Mouse (Mus musculus) liver, postnatal 0 days (tissue): ENCODE measurements at regions not wholly inside any gene's neighbourhood (a gene's known extent, or its start where the extent isn't known, plus 50 kb on each side); places are given as distances from the start of the nearest gene placed in this dataset.

Experiments
- ATAC-seq: fragments of 200-750 bp; cut with Nextera tagmentation; 2 replicates; pipeline ENCODE4 v1.8.0; 2017; ENCODE audit warnings: mild to moderate bottlenecking, moderate library complexity
- DNase-seq: peaks from one replicate; pipeline ENCODE4 v3.0.0-alpha.2; 2016
- H3K27ac ChIP-seq: fragments of 300-500 bp; sonication (generic); 2 replicates; pipeline ENCODE4 v1.5.1; 2014; ENCODE audit warnings: antibody characterized with exemption, moderate library complexity, mild to moderate bottlenecking, low read depth
- H3K27me3 ChIP-seq: fragments of 300-500 bp; sonication (generic); 2 replicates; pipeline ENCODE4 v1.6.1; 2014; ENCODE audit warnings: low read length, control low read depth, mixed read lengths; ENCODE audit not compliant: insufficient read depth
- H3K36me3 ChIP-seq: fragments of 300-500 bp; sonication (generic); replicated peaks from 2 replicates; pipeline ENCODE4 v1.6.1; 2014; ENCODE audit warnings: mild to moderate bottlenecking, control low read depth, low read length, moderate library complexity, mixed read lengths; ENCODE audit not compliant: insufficient read depth
- H3K4me1 ChIP-seq: fragments of 300-500 bp; sonication (generic); 2 replicates; pipeline ENCODE4 v1.6.1; 2014; ENCODE audit warnings: antibody characterized with exemption, mild to moderate bottlenecking, control low read depth; ENCODE audit not compliant: insufficient read depth
- H3K4me2 ChIP-seq: fragments of 300-500 bp; sonication (generic); 2 replicates; pipeline ENCODE4 v1.6.1; 2014; ENCODE audit warnings: low read depth, mild to moderate bottlenecking, low read length, moderate library complexity, mixed read lengths
- H3K4me3 ChIP-seq: fragments of 300-500 bp; sonication (generic); 2 replicates; pipeline ENCODE4 v1.5.1; 2014; ENCODE audit warnings: low read depth, low read length
- H3K9ac ChIP-seq: fragments of 300-500 bp; sonication (generic); replicated peaks from 2 replicates; pipeline ENCODE4 v1.6.1; 2014; ENCODE audit warnings: mild to moderate bottlenecking, moderate library complexity
- H3K9me3 ChIP-seq: fragments of 300-500 bp; sonication (generic); 2 replicates; pipeline ENCODE4 v1.6.1; 2016; ENCODE audit warnings: mild to moderate bottlenecking, control low read depth, low read length, mixed read lengths
- CTCF ChIP-seq: sonication (generic); IDR thresholded peaks from 2 replicates; pipeline ENCODE4 v1.5.1; 2016; ENCODE audit warnings: antibody characterized with exemption, low read depth
- EP300 ChIP-seq: IDR thresholded peaks from 2 replicates; pipeline ENCODE4 v1.6.1; 2016; ENCODE audit warnings: antibody characterized with exemption, low read depth, mild to moderate bottlenecking
- whole genome bisulfite sequencing: fragments of 180-500 bp; shearing (Covaris S2); extraction: QIAGEN DNeasy Blood & Tissue Kit; methylation state at CpG from one replicate; pipeline ENCODE4 v1.1.7; 2014; ENCODE audit not compliant: insufficient replicate concordance; 5-methylcytosine and 5-hydroxymethylcytosine counted together

DNA sequence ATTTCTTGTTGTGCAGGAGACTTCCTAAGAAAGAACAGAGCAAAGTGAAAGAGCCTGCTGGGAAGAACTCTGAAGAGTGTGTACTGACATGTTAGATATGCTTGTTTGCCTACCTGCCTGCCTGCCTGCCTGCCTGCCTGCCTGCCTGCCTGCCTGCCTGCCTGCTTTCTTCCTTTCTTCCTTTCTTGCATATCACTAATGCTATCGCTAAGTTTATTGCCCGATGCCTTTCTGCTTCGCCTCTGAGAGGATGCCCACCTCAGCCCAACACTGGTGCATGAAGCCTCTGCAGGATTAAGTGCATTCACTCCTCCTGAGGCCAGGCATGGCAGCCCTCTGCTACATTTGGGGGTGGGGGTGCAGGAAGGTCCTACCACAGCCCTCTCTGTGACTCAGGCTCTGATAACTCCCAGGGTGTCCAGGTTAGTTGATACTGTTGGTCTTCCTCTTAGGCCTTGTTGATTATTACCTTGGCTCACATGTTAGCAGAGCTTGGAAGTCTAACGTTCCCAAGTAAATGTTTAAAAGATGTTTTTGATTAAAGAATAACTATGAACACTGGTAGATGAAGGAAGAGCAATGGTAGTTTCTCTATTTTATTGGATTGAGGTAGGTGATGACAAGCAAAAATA lies 547.6 kb downstream of the Etv1 start:
- H3K4me1 ChIP-seq = no peaks in the 10 kb centered on the region
- WGBS = 79% methylated on average over 4 of the region's 4 CpGs
- TF ChIP-seq CTCF (no peak), EP300 (no peak)
- H3K27me3 ChIP-seq = no peaks in the 10 kb centered on the region
- H3K36me3 ChIP-seq = no peaks in the 10 kb centered on the region
- no peak overlapping the region for H3K27ac ChIP-seq
- H3K4me3 ChIP-seq = no peak overlapping the region
- H3K4me2 ChIP-seq = no peak overlapping the region
- no peaks in the 10 kb centered on the region for H3K9me3 ChIP-seq
- DNase-seq = no peak
- ATAC-seq = no peak
- H3K9ac ChIP-seq = no peak overlapping the region

DNA sequence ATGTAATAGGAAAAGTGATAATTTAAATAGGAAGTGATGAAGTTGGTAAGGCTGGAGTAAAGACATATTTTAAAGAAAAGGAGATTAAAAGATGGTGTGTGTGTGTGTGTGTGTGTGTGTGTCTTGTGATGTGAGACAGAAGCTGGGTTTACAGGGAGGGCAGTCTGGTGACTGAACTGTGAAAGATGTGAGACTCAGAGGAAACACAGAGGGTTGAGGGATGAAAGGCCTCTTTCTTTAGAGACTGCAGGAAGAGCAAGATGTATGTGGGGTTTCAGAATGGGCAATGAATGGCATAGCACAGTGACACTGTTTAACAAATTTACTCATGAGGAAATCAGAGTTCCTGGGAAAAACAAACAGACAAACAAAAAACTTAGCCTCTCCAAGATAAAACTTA lies 549.2 kb downstream of the Etv1 start:
- no peak overlapping the region for H3K4me3 ChIP-seq
- no peak for ATAC-seq
- DNase-seq = no peak
- H3K9me3 ChIP-seq = no peaks in the 10 kb centered on the region
- H3K27ac ChIP-seq = no peak overlapping the region
- H3K36me3 ChIP-seq = no peaks in the 10 kb centered on the region
- no peak overlapping the region for H3K9ac ChIP-seq
- no peak overlapping the region for H3K4me2 ChIP-seq
- H3K4me1 ChIP-seq = no peaks in the 10 kb centered on the region
- TF ChIP-seq EP300 (no peak), CTCF (no peak)
- no peaks in the 10 kb centered on the region for H3K27me3 ChIP-seq

DNA sequence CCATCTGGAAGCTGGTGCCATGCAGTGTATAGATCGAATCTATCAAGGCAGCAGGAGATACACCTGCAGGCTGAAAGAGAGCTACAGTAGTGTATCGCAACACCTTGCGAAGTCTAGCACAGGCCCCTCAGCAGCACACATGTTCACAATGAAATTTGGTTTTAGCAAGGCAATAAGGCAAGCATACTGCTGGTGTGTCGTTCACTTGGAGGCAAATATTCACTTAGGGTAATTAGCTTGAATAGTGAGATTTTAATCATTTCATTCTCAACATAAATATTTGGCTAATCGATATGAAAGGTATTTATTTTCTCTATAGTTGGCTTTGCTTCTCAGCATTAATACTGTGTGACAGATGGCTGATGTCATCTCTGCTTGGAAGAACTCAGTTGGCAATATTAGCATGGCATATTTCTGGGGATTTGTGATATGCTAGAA lies 559.9 kb downstream of the Etv1 start:
- ATAC-seq = no peak
- no peak overlapping the region for H3K27ac ChIP-seq
- H3K4me2 ChIP-seq = no peak overlapping the region
- TF ChIP-seq CTCF (no peak), EP300 (no peak)
- H3K9ac ChIP-seq = no peak overlapping the region
- H3K36me3 ChIP-seq = no peaks in the 10 kb centered on the region
- H3K9me3 ChIP-seq = no peaks in the 10 kb centered on the region
- H3K4me1 ChIP-seq = no peaks in the 10 kb centered on the region
- H3K4me3 ChIP-seq = no peak overlapping the region
- H3K27me3 ChIP-seq = no peaks in the 10 kb centered on the region
- DNase-seq = no peak
- 78% methylated on average over 5 of the region's 5 CpGs for WGBS

DNA sequence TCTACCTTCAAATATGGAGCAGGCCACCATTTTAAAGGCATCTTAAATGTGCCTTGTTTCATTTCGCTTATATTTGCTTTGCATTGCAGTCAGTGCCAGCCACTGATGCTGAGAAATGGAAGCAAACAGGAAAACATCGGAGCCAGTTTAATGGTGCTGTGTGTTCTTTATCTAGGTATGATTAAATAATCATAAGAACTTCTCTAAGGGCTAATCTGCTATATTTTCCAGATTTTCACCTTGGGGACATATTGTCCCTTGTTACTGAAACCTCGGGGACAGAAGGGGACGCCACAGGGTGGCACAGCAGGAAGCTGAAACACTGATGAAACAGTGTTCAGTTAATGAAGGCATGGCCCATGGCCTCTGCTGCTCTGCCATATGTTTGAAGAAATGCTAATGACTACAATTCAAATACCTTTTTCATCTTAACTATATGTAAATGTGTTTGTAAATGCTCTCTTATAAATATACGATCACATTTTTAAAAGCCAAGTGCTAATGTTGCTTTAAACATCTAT lies 562.6 kb downstream of the Etv1 start:
- H3K9me3 ChIP-seq = no peaks in the 10 kb centered on the region
- no peak for TF ChIP-seq EP300
- no peak for TF ChIP-seq CTCF
- H3K4me1 ChIP-seq = no peaks in the 10 kb centered on the region
- DNase-seq = no peak
- no peaks in the 10 kb centered on the region for H3K36me3 ChIP-seq
- H3K27ac ChIP-seq = no peak overlapping the region
- H3K4me3 ChIP-seq = no peak overlapping the region
- ATAC-seq = no peak
- H3K27me3 ChIP-seq = no peaks in the 10 kb centered on the region
- no peak overlapping the region for H3K4me2 ChIP-seq
- 77% methylated on average over 5 of the region's 5 CpGs for WGBS
- no peak overlapping the region for H3K9ac ChIP-seq

DNA sequence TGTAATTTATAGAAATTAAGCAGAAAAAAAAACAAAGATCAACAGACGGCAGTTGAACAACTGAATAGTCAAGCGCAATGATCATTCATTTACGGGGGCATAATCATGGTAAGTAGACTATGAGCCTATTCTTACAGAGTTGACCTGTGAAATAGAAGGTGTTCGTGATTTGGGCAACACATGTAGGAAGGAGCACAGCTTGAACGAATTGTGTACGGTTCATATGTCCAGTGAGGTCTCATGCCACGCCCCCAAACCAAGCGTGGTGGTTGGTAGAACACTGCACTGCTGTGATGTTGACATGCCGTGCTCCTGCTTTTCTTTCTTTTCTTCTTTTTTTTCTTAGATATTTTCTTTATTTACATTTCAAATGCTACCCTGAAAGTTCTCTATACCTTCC lies 563.1 kb downstream of the Etv1 start:
- WGBS = 80% methylated on average over 9 of the region's 9 CpGs
- Histone ChIP-seq H3K4me2 (no peak overlapping the region), H3K27me3 (no peaks in the 10 kb centered on the region), H3K4me1 (no peaks in the 10 kb centered on the region), H3K36me3 (no peaks in the 10 kb centered on the region), H3K9ac (no peak overlapping the region), H3K9me3 (no peaks in the 10 kb centered on the region), H3K27ac (no peak overlapping the region), H3K4me3 (no peak overlapping the region)
- DNase-seq (no peak), ATAC-seq (no peak)
- TF ChIP-seq EP300 (no peak), CTCF (no peak)

DNA sequence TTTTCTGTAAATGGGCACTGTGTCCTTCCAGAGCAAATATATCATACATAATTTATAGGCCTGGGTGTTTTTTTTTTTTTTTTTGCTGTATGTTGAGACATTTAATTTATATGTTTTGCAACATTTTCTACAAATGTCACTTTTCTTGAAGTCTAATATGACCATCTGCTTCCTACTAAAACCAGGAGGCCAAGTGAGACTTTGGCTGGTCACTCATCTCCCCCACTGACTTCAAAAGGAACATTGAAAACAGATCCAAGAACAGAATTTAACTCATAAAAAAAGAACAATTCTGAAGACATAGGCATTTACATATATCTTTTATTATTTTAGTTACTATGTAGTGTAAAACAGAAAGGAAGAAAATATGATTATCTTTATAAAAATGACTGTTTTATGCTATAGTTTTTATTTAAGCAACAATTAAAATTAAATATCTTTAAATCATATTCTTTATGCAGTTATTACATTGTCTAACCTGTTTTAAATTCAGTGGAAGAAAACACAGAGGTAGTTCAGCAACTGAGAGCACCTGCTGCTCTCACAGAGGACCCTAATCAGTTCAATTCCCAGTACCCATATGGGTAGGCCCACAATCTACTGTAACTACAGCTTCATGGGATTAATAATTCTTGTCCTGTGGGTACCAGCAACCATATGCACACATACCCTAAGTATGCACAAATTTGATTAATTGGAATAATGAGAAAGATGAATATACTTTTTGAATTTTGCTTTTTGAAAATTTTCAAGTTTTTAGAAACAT lies 592.5 kb downstream of the Etv1 start:
- no peak overlapping the region for H3K4me3 ChIP-seq
- no peak overlapping the region for H3K9ac ChIP-seq
- no peak overlapping the region for H3K27ac ChIP-seq
- TF ChIP-seq EP300 = no peak
- TF ChIP-seq CTCF = no peak
- no peaks in the 10 kb centered on the region for H3K27me3 ChIP-seq
- no peaks in the 10 kb centered on the region for H3K4me1 ChIP-seq
- ATAC-seq (no peak), DNase-seq (no peak)
- no peaks in the 10 kb centered on the region for H3K36me3 ChIP-seq
- no peaks in the 10 kb centered on the region for H3K9me3 ChIP-seq
- no peak overlapping the region for H3K4me2 ChIP-seq
